Mouse (Mus musculus): ENCODE measurements at regions not wholly inside any gene's neighbourhood (a gene's known extent, or its start where the extent isn't known, plus 50 kb on each side); places are given as distances from the start of the nearest gene placed in this dataset.

DNA sequence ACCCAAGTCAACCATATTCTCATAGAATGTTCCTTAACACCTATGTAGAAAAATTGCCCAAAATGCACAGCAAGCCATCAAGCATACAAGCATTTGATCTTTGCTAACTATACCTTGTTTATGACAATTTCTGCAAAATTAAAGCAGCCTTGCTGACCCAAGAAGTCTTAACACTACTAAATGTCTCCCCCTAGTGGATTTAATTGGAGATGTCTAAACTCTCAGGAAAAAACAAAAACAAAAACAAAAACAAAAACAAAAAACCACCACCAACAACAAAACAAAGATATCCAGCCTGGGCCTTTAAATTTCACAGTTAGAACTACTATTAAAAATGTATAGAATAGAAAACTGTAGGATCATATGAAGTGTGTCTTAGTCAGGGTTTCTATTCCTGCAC, 69.8 kb upstream of the Nudt7 start:
- no peak for DNase-seq

DNA sequence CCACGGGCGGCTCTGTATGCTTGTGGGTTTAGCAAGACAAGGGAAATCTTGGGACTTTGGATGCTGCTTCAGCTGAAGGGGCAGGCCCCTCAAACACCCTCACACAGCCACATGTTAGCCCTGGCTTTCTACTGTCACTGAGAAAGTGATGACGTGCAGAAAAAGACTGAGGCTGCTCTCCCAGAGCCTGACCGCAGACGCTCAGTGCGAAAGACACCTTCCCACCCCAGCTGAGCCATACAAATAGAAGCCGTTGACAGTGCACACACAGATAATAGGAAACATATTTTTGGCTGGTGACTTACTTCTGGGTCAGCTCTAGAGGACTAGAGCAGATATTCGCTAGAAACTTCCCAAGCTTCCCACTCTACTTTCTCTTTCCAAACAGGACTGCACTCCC, 61.0 kb upstream of the Nudt7 start:
- DNase-seq, result no peak

DNA sequence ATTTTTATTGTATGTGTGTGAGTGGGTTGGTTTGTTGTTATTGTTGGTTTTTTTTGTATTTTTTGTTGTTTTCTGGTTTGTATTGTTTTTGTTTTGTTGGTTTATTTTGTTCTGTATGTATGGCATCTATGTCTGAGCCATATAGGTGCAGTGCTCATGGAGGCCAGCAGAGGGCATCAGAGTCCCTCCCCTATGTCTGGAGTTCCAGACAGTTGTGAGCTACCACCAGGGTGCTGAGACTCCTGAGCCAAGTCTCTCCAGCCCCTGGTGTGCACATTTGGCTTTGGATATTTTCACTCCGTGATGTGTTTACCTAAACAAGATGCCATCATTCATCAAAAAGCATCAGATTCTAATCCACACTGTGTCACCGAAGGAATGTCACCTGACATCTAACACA, 59.2 kb upstream of the Nudt7 start:
- DNase-seq, result no peak

DNA sequence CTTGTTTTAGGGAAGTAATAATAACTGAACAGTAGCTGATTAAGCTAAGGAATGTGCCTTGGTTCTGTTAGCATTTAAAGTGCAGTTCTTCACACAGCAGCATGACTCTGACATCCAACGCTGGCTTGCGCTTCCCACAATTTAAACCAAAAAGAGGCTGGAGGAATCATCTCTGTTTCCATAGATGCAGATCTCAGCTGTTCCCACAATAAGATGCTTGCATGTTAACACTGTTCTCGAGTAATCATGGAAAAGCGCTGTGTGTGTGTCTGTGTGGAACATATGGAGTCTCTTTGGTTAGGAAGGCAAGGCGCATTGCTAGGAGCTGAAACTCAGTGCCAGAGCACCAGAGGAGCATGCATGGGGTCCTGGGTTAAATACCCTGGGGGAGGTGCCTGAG, 56.7 kb upstream of the Nudt7 start:
- no peak for DNase-seq

DNA sequence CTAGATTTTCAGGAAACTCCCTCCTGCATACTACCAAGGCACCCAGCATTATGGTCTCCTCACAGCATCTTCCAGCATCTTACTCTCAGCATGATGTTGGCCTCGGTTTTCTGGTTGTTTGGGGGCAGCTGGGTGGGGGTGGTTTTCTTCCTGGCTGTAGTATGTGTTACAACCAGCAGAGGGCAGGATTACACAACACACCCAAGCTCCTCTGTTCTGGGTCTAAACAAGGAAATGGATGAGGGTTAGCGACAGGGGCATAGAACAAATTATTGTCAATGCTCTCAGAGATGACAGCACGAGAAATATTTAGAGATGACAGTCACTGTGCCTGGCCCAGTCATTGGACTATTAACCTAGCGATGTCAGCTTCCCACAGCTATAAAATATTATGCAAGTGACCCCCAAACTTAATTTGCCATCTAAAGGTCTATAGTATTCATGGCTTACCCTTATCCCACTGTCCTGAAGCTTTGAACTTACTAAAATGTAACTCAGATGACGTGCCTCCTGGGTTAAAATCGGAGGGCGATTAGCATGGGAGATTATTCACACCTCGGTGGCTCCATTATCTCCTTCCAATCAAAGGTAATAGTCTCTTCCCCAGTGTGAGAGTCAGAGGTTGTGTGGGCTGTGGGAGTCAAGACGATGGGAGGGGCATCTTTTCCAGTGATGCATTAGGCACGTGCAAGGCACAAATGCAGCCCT, 52.2 kb upstream of the Nudt7 start:
- no peak for DNase-seq

DNA sequence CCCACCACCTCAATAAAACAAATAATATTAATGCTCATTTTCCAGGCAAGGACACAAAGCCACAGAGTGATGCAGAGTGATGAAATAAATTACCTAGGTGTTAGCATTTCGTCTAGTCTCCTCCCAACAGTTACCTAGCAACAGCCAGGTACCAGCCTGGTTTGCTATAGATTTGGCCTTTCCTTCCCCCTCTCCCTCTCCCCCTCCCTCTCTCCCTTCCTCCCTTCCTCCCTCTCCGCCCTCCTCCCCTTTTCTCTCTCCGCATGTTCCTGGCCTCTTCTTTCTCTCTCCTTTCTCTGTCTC, 51.6 kb upstream of the Nudt7 start:
- no peak for DNase-seq

All from adrenal gland, adult 8-10 months (tissue).